Mouse (Mus musculus) kidney, adult 11 months (tissue): Measurements from ENCODE around the gene Lrrc74a.

Experiments
- DNase-seq: peaks from one replicate; pipeline ENCODE4 v3.0.0; 2022

Gene Lrrc74a

GRCm38 (mm10) chr12:86734319-86734810, at the start of gene Lrrc74a:
Gene Lrrc74a, plus strand, starts transcription at chr12:86734369.
- DNase-seq, result no peak

DNA sequence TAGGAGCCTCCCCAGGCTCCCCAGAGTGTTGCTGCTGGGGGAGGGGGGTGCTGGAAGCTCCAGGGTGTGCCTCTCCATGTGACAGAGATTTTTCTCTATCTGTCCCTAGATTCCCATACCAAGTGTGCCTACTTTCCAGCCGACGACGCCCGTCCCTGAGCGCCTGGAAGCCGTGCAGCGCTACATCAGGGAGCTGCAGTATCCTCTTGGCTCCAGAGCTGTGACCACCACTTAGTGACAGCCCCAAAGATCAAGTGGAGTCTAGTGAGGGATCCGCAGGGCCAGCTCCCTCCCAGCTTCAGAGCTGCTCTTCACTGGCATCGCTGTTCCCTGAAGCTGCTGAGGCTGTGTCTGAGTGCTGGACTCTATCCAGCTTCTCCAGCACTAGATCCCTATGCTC, 48.9 kb upstream of the Lrrc74a start:
- DNase-seq, result no peak

GRCm38 (mm10) chr12:86686551-86687330, 47.4 kb upstream of the Lrrc74a start:
- no peak for DNase-seq

DNA sequence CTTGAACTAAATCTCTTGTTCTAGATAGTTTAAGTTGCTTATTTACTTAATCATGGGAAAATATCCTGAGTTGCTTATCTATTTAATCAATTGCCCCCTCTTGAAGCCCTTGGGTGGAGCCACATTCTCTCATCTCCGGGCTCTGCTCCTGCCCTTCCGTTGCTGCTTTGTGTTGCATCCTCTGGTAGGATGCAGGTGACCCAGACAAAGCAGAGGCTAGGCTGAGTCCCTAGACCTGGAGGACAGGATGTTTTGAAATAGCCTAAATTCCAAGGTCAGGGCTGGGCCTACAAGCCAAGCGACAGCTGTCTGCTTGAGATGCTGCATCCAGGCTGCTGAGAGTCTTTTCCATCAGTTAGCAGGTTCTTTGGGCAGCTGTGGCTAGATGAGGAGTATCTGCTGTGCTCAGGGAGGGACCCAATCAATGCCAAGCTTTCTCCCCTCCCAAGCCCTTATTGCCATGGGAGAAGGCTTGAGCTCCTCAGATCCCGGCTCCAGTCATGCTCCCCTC, 46.7 kb upstream of the Lrrc74a start:
- no peak for DNase-seq

GRCm38 (mm10) chr12:86687971-86688573, 46.1 kb upstream of the Lrrc74a start:
- no peak for DNase-seq

GRCm38 (mm10) chr12:86688917-86689316, 45.3 kb upstream of the Lrrc74a start:
- DNase-seq, result no peak

GRCm38 (mm10) chr12:86690700-86691485, 43.3 kb upstream of the Lrrc74a start:
- no peak for DNase-seq

GRCm38 (mm10) chr12:86692471-86693356, 41.5 kb upstream of the Lrrc74a start:
- no peak for DNase-seq

GRCm38 (mm10) chr12:86693389-86693788, 40.8 kb upstream of the Lrrc74a start:
- no peak for DNase-seq

DNA sequence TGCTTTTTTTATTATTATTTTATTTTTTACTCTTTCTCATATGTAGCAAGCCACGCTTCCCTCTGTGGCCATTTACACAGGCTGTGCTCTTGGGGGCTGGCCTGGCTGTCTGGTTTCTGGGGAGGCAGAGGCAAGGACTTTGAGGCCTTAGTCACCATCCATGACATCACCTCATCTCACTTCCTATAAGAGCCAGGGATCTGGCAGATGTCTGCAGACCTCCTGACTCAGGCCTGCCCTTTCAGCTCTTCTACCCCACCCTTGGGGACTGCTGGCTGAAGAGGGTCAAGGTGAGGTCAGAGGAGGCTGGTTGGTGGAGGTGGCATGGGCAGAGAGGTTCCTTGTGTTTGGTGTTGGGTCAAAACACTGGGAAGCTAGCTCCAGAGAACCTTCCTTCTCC, 39.7 kb upstream of the Lrrc74a start:
- no peak for DNase-seq

DNA sequence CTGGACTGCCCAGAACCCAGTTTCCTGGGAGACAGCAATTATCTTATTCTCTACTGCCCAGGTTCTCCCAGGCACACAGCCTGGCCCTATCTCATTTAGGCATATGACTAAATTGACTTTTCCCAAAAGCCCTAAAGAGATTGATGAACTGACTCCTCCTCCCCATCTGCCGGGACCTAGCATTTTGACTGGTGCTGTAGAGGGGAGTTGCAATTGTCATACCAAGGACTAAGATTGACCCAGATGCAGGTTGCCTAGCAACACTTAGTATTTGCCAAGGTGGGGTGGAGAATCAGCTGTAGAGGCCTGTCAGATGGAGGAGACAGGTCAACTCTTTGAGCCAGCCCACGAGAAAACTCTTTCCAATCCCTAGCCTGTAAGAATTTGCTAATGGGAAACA, 36.2 kb upstream of the Lrrc74a start:
- DNase-seq, result no peak

GRCm38 (mm10) chr12:86698537-86698936, 35.6 kb upstream of the Lrrc74a start:
- DNase-seq, result no peak

DNA sequence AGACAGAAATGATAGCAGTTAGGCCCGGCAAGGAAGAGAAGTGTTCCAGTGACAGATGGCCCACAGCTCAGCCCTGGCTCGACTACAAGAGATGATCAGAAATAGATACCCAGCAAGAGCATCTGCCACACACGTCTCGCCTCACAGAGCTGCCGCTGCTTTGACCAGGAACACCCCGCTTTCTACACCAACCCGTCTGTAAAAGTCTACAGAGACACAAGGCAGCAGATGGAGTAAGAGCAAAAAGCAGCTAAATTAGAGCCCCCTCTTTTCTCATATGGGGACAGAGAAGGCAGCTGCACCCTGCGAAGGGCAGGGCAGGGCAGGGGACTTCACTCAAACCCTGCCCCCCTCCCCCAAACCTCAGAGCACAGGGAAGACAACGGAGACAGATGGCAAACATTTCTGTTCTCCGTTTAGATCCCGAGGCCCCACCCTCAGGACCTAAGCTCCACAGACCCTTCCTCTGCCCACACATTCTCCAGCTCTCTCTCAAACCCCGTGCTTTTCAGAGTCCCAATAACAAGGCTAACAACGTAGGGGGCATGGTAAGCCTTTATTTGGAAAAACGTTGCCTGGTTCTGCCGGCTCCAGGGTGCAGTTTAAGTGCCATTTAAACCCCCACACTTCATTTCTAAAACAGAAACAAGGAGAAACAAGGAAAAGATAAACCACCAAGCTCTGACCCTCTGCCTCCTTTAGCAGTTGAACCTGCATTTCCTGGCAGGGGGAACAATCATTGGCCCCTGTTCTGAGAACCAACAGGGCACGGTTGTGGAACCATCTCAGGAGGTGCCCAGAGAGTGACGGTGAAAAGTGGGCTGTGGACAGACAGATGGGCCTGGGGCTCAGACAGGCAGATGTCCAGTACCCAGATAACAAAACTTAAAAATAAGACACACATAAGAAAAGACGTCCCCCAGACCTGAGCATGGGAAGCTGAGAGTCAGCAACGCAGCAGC, 33.9 kb upstream of the Lrrc74a start:
- no peak for DNase-seq

- no peak for DNase-seq
Observed at GRCm38 (mm10) chr12:86700927-86701310, 33.2 kb upstream of the Lrrc74a start.

DNA sequence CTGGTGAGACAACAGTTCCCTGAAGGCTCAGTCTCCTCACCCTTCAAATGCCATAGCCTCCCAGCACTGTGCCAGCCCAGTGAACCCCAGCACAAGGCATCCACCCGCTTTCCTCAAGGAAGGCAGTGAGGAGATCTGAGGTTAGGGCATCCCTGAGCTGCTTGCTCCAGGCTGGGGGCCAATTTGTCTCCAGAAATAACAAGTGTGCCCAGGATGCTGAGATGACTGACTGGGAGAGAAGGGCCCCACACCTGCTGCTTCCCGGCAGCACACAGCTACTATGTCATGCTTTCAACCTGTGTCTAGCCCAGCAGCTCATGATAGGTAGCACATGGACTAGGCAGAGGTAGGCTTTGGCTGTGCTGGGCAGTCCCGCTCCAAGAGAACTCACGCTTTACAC, 32.7 kb upstream of the Lrrc74a start:
- no peak for DNase-seq

DNA sequence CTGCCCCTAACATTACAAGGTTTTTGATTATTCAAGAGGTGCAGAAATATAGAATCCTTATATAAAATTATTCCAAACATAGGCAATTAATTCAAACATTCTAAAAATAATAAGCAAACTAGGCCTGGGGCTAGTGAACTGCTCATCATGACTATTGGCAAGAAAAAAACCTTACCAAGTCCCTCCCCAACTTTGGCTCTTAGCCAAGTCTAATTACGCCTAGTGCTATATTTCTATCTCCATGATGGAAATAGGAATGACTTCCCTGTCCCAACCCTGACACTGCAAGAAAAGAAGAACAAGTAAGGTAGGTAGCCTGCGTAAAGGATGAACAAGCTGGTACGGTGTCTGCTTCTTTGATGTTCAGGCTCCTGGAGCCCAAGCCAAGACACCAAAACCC, 31.5 kb upstream of the Lrrc74a start:
- no peak for DNase-seq

DNA sequence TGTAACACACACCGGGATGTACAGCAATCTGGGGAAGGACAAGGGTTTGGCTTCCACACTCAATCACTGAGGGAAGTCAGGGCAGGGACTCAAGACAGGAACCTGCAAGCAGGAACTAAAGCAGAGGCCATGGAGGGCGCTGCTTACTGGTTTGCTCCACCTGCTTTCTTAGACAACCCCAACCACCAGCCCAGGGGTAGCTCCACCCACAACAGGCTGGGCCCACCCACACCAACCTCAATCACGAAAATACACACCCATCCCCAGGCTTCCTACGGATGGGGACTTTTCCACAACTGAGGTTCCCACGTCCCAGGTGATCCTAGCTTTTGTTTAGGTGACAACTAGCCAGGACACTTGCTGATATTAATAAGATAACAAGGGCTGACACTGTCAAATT, 28.3 kb upstream of the Lrrc74a start:
- DNase-seq, result no peak

DNA sequence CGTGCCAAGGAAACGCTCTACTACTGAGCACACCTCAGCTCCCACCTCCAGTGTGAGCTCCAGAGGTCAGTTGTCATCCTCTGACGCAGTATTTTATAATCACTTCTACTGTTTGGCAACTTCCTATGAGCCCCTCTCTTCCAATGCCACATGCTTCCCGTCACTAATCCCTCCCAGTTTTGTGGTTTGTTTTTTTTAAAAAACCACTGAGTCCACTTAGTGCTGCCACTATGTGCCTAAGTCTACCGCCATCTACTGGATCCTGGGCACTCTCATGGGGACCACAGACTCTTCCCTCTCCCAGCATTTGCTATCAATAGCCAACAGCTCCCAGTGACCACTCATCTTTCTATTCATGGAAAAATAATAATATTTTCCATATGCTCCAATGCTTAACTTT, 20.1 kb upstream of the Lrrc74a start:
- DNase-seq, result no peak

GRCm38 (mm10) chr12:86715401-86715800, 18.8 kb upstream of the Lrrc74a start:
- DNase-seq, result peak; percentile 23

DNA sequence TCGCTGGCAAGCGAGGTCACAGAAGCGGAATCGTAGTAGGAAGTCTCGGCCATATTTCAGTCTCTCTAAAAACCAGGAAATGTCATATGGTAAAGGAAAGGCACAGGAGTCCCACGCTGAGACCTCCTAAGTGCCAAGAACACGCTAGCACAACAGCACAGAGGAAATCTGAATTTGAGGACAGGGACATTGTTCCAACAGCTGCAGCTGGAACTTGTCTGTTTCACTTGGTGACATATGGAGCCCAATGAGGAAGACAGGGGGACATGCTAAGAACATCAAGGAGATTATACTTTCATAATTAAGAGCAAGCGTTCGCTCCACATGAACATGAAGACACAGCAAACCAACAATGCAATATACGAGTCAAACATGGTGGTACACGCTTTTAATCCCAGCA, 17.2 kb upstream of the Lrrc74a start:
- DNase-seq, result no peak

- no peak for DNase-seq
Observed at GRCm38 (mm10) chr12:86719961-86720639, 14.1 kb upstream of the Lrrc74a start.
